In genomic region chr4:95586274-95587001, GRCm38 (mm10) we compare ENCODE assay signal across 24 mouse cellular contexts. TPM values are rescaled to one million over a fixed set of nuclear protein-coding genes. Genes with fewer than 3 reads are reported as not detected.
DNase-seq lines count a peak whose midpoint lies in the region; ATAC-seq lines count a peak whose summit lies in the region.
"Had no signal": no experiment of that assay in that cellular context is flagged by ENCODE, and none has a peak within 500 bp of the region (broad histone marks: within the 10 kb centered on the region; RNA-seq: fewer than 3 reads in every experiment).

No protein-coding gene starts in this region.

- ATAC-seq in embryonic facial prominence, embryonic 11.5 days (replicated peaks; ENCODE audit: insufficient number of reproducible peaks, low FRiP score, low TSS enrichment, low read depth): 0 out of 2 replicates have a peak, but pooled peaks have one; percentile 35
- ATAC-seq in midbrain, embryonic 12.5 days (ENCODE audit: low FRiP score, low read depth): peak; percentile 65
- 0 out of 2 replicates have a peak, but pooled peaks have one; percentile 29 for ATAC-seq in hindbrain, embryonic 12.5 days (ENCODE audit: low FRiP score)
- ATAC-seq in neural tube, embryonic 14.5 days (ENCODE audit: low read depth): peak; percentile 70
- ATAC-seq: liver, postnatal 0 days; lung, postnatal 0 days had no signal

- H3K9me3 ChIP-seq in embryonic facial prominence, embryonic 11.5 days (replicated peaks; ENCODE audit: control insufficient read depth, low read length): no peaks in the 10 kb centered on the region
- no peaks in the 10 kb centered on the region for H3K9me3 ChIP-seq in embryonic facial prominence, embryonic 10.5 days
- H3K9me3 ChIP-seq in midbrain, embryonic 12.5 days: no peaks in the 10 kb centered on the region
- no peaks in the 10 kb centered on the region for H3K9me3 ChIP-seq in midbrain, embryonic 10.5 days (replicated peaks)
- no peaks in the 10 kb centered on the region for H3K9me3 ChIP-seq in hindbrain, embryonic 12.5 days (replicated peaks)
- no peaks in the 10 kb centered on the region for H3K9me3 ChIP-seq in neural tube, embryonic 14.5 days (ENCODE audit: control insufficient read depth, low read length)
- H3K9me3 ChIP-seq: forebrain, embryonic 10.5 days; limb, embryonic 10.5 days had no signal

- no peak overlapping the region for H3K9ac ChIP-seq in embryonic facial prominence, embryonic 11.5 days (replicated peaks; ENCODE audit: low read length)
- H3K9ac ChIP-seq in midbrain, embryonic 12.5 days (replicated peaks): no peak overlapping the region
- H3K9ac ChIP-seq in hindbrain, embryonic 12.5 days: no peak overlapping the region
- no peak overlapping the region for H3K9ac ChIP-seq in neural tube, embryonic 14.5 days (replicated peaks; ENCODE audit: low read depth, low read length)
- H3K9ac ChIP-seq: liver, postnatal 0 days had no signal

- H3K4me1 ChIP-seq in embryonic facial prominence, embryonic 11.5 days (ENCODE audit: control insufficient read depth, insufficient read depth, low read length): no peaks in the 10 kb centered on the region
- peaks cover 11% of the 10 kb centered on the region for H3K4me1 ChIP-seq in embryonic facial prominence, embryonic 10.5 days
- no peaks in the 10 kb centered on the region for H3K4me1 ChIP-seq in midbrain, embryonic 12.5 days
- H3K4me1 ChIP-seq in midbrain, embryonic 10.5 days: peaks cover 4% of the 10 kb centered on the region; the same call in 1 of the 2 replicates
- H3K4me1 ChIP-seq in hindbrain, embryonic 12.5 days: no peaks in the 10 kb centered on the region
- no peaks in the 10 kb centered on the region for H3K4me1 ChIP-seq in neural tube, embryonic 14.5 days (ENCODE audit: control insufficient read depth, insufficient read depth, low read length)

- DNase-seq in embryonic facial prominence, embryonic 11.5 days (ENCODE audit: low spot score): no peak
- DNase-seq in embryonic facial prominence, embryonic 10.5 days (ENCODE audit: low spot score): no peak
- no peak for DNase-seq in midbrain, embryonic 10.5 days (ENCODE audit: low spot score)
- DNase-seq in heart, adult 8-10 months (ENCODE audit: low spot score): no peak
- DNase-seq: adrenal gland, postnatal 14 days; cerebellum, adult 8-10 months; cerebellum, postnatal 36 days; embryo, embryonic 11 days; gastrocnemius, postnatal 25 days; heart, adult 18-20 months; heart, postnatal 36 days; kidney, adult 8-10 months; kidney, postnatal 10 days; liver; liver, postnatal 0 days; thymus, adult 18-20 months; thymus, postnatal 36 days had no signal

- no peaks in the 10 kb centered on the region for H3K27me3 ChIP-seq in embryonic facial prominence, embryonic 11.5 days (ENCODE audit: control insufficient read depth, insufficient read depth, low read length)
- no peaks in the 10 kb centered on the region for H3K27me3 ChIP-seq in embryonic facial prominence, embryonic 10.5 days (replicated peaks; ENCODE audit: low read depth, poor library complexity, severe bottlenecking)
- no peaks in the 10 kb centered on the region for H3K27me3 ChIP-seq in midbrain, embryonic 12.5 days
- no peaks in the 10 kb centered on the region for H3K27me3 ChIP-seq in midbrain, embryonic 10.5 days (ENCODE audit: low read depth, poor library complexity, severe bottlenecking)
- H3K27me3 ChIP-seq in hindbrain, embryonic 12.5 days: no peaks in the 10 kb centered on the region
- H3K27me3 ChIP-seq in neural tube, embryonic 14.5 days (ENCODE audit: control insufficient read depth, insufficient read depth, low read length): no peaks in the 10 kb centered on the region

- WGBS in embryonic facial prominence, embryonic 11.5 days: 77% methylated on average over 4 of the region's 4 CpGs
- WGBS in embryonic facial prominence, embryonic 10.5 days: 85% methylated on average over 4 of the region's 4 CpGs
- 67% methylated on average over 4 of the region's 4 CpGs for WGBS in midbrain, embryonic 12.5 days
- WGBS in midbrain, embryonic 10.5 days: 83% methylated on average over 4 of the region's 4 CpGs
- 66% methylated on average over 4 of the region's 4 CpGs for WGBS in hindbrain, embryonic 12.5 days
- WGBS in neural tube, embryonic 14.5 days: 56% methylated on average over 4 of the region's 4 CpGs

- H3K4me2 ChIP-seq in embryonic facial prominence, embryonic 11.5 days (ENCODE audit: low read depth, low read length): no peak overlapping the region
- H3K4me2 ChIP-seq in midbrain, embryonic 12.5 days (replicated peaks): no peak overlapping the region
- H3K4me2 ChIP-seq in hindbrain, embryonic 12.5 days (replicated peaks): no peak overlapping the region
- no peak overlapping the region for H3K4me2 ChIP-seq in neural tube, embryonic 14.5 days (ENCODE audit: low read depth, low read length)

- H3K27ac ChIP-seq in embryonic facial prominence, embryonic 11.5 days (replicated peaks; ENCODE audit: low read depth, low read length): no peak overlapping the region
- H3K27ac ChIP-seq in embryonic facial prominence, embryonic 10.5 days (replicated peaks): no peak overlapping the region; the same call in 1 of the 2 replicates
- H3K27ac ChIP-seq in midbrain, embryonic 12.5 days (replicated peaks): 0 out of 2 replicates have a peak overlapping the region, but pooled peaks have one; percentile 1
- no peak overlapping the region for H3K27ac ChIP-seq in midbrain, embryonic 10.5 days (replicated peaks)
- H3K27ac ChIP-seq in hindbrain, embryonic 12.5 days: 0 out of 2 replicates have a peak overlapping the region, but pooled peaks have one; percentile 23
- no peak overlapping the region for H3K27ac ChIP-seq in neural tube, embryonic 14.5 days (ENCODE audit: low read depth, low read length)
- H3K27ac ChIP-seq: limb, embryonic 10.5 days; macrophage had no signal

- no peak overlapping the region for H3K4me3 ChIP-seq in embryonic facial prominence, embryonic 11.5 days (ENCODE audit: low read depth, low read length)
- no peak overlapping the region for H3K4me3 ChIP-seq in embryonic facial prominence, embryonic 10.5 days
- no peak overlapping the region for H3K4me3 ChIP-seq in midbrain, embryonic 12.5 days
- no peak overlapping the region for H3K4me3 ChIP-seq in midbrain, embryonic 10.5 days
- H3K4me3 ChIP-seq in hindbrain, embryonic 12.5 days: no peak overlapping the region
- H3K4me3 ChIP-seq in neural tube, embryonic 14.5 days (ENCODE audit: low read depth, low read length): no peak overlapping the region
- H3K4me3 ChIP-seq: forebrain, embryonic 10.5 days; limb, embryonic 10.5 days had no signal

- H3K36me3 ChIP-seq in embryonic facial prominence, embryonic 11.5 days (replicated peaks; ENCODE audit: control insufficient read depth, insufficient read depth, low read depth, low read length): no peaks in the 10 kb centered on the region
- no peaks in the 10 kb centered on the region for H3K36me3 ChIP-seq in embryonic facial prominence, embryonic 10.5 days (replicated peaks)
- H3K36me3 ChIP-seq in midbrain, embryonic 12.5 days: no peaks in the 10 kb centered on the region
- H3K36me3 ChIP-seq in midbrain, embryonic 10.5 days: no peaks in the 10 kb centered on the region
- no peaks in the 10 kb centered on the region for H3K36me3 ChIP-seq in hindbrain, embryonic 12.5 days
- no peaks in the 10 kb centered on the region for H3K36me3 ChIP-seq in neural tube, embryonic 14.5 days (ENCODE audit: control insufficient read depth, insufficient read depth, low read length)
- H3K36me3 ChIP-seq: forebrain, embryonic 10.5 days; limb, embryonic 10.5 days had no signal

RNA-seq across cellular contexts. Expression of gene Fggy, which starts 29.1 kb away (rescaled TPM):
- 9.2 and 10.8 TPM in 2 replicates for polyA plus RNA-seq in embryonic facial prominence, embryonic 11.5 days (2014; fragmentation: Nextera tagmentation; extraction: Ambion mirVana)
- 6.7 and 7.3 TPM in 2 replicates for polyA plus RNA-seq in embryonic facial prominence, embryonic 10.5 days (2016; fragmentation: Nextera tagmentation; extraction: Ambion mirVana)
- polyA plus RNA-seq in midbrain, embryonic 12.5 days (2016; fragmentation: Nextera tagmentation; extraction: Ambion mirVana): 7.7 and 8.5 TPM in 2 replicates
- polyA plus RNA-seq in midbrain, embryonic 10.5 days (2016; fragmentation: Nextera tagmentation; extraction: Ambion mirVana): 6.2 and 7.5 TPM in 2 replicates
- polyA plus RNA-seq in hindbrain, embryonic 12.5 days (2016; fragmentation: Nextera tagmentation; extraction: Ambion mirVana): 8.7 and 10.2 TPM in 2 replicates
- 8.4 and 9.3 TPM in 2 replicates for polyA plus RNA-seq in neural tube, embryonic 14.5 days (2014; fragmentation: Nextera tagmentation; extraction: Ambion mirVana)
- total RNA-seq in heart, adult 8-10 months (2022): 10 to 100 TPM in 1 of 4 experiments, 1 to 10 TPM in 3; 8.2 to 12.0 (median 9.5) TPM

Comparison
In these comparisons a context has a peak if more than half of its experiments do, and no peak if none do; other contexts are left out.
1. H3K27ac ChIP-seq: peak in midbrain, embryonic 12.5 days (single experiment) and hindbrain, embryonic 12.5 days (single experiment); none in embryonic facial prominence, embryonic 11.5 days (single experiment), embryonic facial prominence, embryonic 10.5 days (single experiment), midbrain, embryonic 10.5 days (single experiment) and neural tube, embryonic 14.5 days (single experiment).
2. Peak in every context shown above with its lines, with median percentiles within 50 percentile points of each other: ATAC-seq.